Mouse (Mus musculus): ENCODE results near the gene Vgll4. TPM values are rescaled to one million over a fixed set of nuclear protein-coding genes. Genes with fewer than 3 reads are reported as not detected.

Gene Vgll4
- polyA plus RNA-seq, 1 experiment from 2014 or later, result 84.9 TPM

- Histone ChIP-seq H3K4me2 (replicated peaks; ENCODE audit: low read depth, low read length) (no peak overlapping the region), H3K36me3 (ENCODE audit: control insufficient read depth, insufficient read depth, low read length) (no peaks in the 10 kb centered on the region), H3K9ac (replicated peaks; ENCODE audit: low read depth, low read length) (no peak overlapping the region), H3K27ac (ENCODE audit: low read length) (no peak overlapping the region), H3K27me3 (ENCODE audit: control insufficient read depth, insufficient read depth, low read length) (no peaks in the 10 kb centered on the region), H3K4me3 (ENCODE audit: low read depth, low read length) (no peak overlapping the region), H3K9me3 (ENCODE audit: control insufficient read depth, low read depth, low read length) (no peaks in the 10 kb centered on the region), H3K4me1 (ENCODE audit: control insufficient read depth, insufficient read depth, low read length) (no peaks in the 10 kb centered on the region)
- WGBS, result 69% methylated on average over 10 of the region's 10 CpGs
- no peak for ATAC-seq (ENCODE audit: insufficient number of reproducible peaks, insufficient read depth, low FRiP score, low read depth)
Observed at GRCm38 (mm10) chr6:114961276-114962068, 8.3 kb downstream of the Vgll4 start.

GRCm38 (mm10) chr6:114959012-114959398 lies 10.8 kb downstream of the Vgll4 start:
- no peaks in the 10 kb centered on the region for H3K9me3 ChIP-seq (ENCODE audit: control insufficient read depth, low read depth, low read length)
- no peak overlapping the region for H3K27ac ChIP-seq (ENCODE audit: low read length)
- no peak overlapping the region for H3K4me2 ChIP-seq (replicated peaks; ENCODE audit: low read depth, low read length)
- H3K9ac ChIP-seq (replicated peaks; ENCODE audit: low read depth, low read length), result no peak overlapping the region
- H3K36me3 ChIP-seq (ENCODE audit: control insufficient read depth, insufficient read depth, low read length), result no peaks in the 10 kb centered on the region
- no peak overlapping the region for H3K4me3 ChIP-seq (ENCODE audit: low read depth, low read length)
- no peak for ATAC-seq (ENCODE audit: insufficient number of reproducible peaks, insufficient read depth, low FRiP score, low read depth)
- no peaks in the 10 kb centered on the region for H3K27me3 ChIP-seq (ENCODE audit: control insufficient read depth, insufficient read depth, low read length)
- WGBS, result 67% methylated on average over 6 of the region's 6 CpGs
- no peaks in the 10 kb centered on the region for H3K4me1 ChIP-seq (ENCODE audit: control insufficient read depth, insufficient read depth, low read length)

GRCm38 (mm10) chr6:114958249-114959011 lies 11.4 kb downstream of the Vgll4 start:
- Histone ChIP-seq H3K4me3 (ENCODE audit: low read depth, low read length) (no peak overlapping the region), H3K4me1 (ENCODE audit: control insufficient read depth, insufficient read depth, low read length) (no peaks in the 10 kb centered on the region), H3K27ac (ENCODE audit: low read length) (no peak overlapping the region), H3K4me2 (replicated peaks; ENCODE audit: low read depth, low read length) (no peak overlapping the region), H3K27me3 (ENCODE audit: control insufficient read depth, insufficient read depth, low read length) (no peaks in the 10 kb centered on the region), H3K36me3 (ENCODE audit: control insufficient read depth, insufficient read depth, low read length) (no peaks in the 10 kb centered on the region), H3K9me3 (ENCODE audit: control insufficient read depth, low read depth, low read length) (no peaks in the 10 kb centered on the region), H3K9ac (replicated peaks; ENCODE audit: low read depth, low read length) (no peak overlapping the region)
- WGBS, result 66% methylated on average over 10 of the region's 10 CpGs
- no peak for ATAC-seq (ENCODE audit: insufficient number of reproducible peaks, insufficient read depth, low FRiP score, low read depth)

DNA sequence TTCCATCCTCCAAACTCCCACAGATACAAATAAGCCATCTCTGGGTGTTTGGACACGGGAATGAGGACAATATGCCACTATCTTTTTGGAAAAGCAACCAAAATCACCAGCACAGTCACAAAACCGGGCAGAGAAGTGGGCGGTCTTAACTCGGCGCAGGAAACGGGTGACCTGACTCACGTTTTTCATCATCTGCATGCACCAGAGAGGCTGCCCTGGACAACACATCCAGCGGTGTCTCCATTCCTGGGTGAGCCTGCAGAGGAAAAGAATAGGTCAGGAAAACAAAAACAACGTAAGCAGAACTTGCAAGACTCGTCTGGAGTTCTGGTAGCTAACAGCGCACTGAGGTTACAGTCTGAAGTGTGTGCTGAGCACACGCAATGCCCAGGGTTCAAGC lies 12.0 kb downstream of the Vgll4 start:
- no peaks in the 10 kb centered on the region for H3K4me1 ChIP-seq (ENCODE audit: control insufficient read depth, insufficient read depth, low read length)
- WGBS, result 67% methylated on average over 12 of the region's 12 CpGs
- H3K4me3 ChIP-seq (ENCODE audit: low read depth, low read length), result no peak overlapping the region
- ATAC-seq (ENCODE audit: insufficient number of reproducible peaks, insufficient read depth, low FRiP score, low read depth), result no peak
- H3K9ac ChIP-seq (replicated peaks; ENCODE audit: low read depth, low read length), result no peak overlapping the region
- no peaks in the 10 kb centered on the region for H3K27me3 ChIP-seq (ENCODE audit: control insufficient read depth, insufficient read depth, low read length)
- H3K36me3 ChIP-seq (ENCODE audit: control insufficient read depth, insufficient read depth, low read length), result no peaks in the 10 kb centered on the region
- no peak overlapping the region for H3K4me2 ChIP-seq (replicated peaks; ENCODE audit: low read depth, low read length)
- no peak overlapping the region for H3K27ac ChIP-seq (ENCODE audit: low read length)
- H3K9me3 ChIP-seq (ENCODE audit: control insufficient read depth, low read depth, low read length), result no peaks in the 10 kb centered on the region

- H3K4me2 ChIP-seq (replicated peaks; ENCODE audit: low read depth, low read length), result no peak overlapping the region
- WGBS, result 82% methylated on average over 5 of the region's 5 CpGs
- no peaks in the 10 kb centered on the region for H3K9me3 ChIP-seq (ENCODE audit: control insufficient read depth, low read depth, low read length)
- no peak for ATAC-seq (ENCODE audit: insufficient number of reproducible peaks, insufficient read depth, low FRiP score, low read depth)
- no peak overlapping the region for H3K27ac ChIP-seq (ENCODE audit: low read length)
- no peak overlapping the region for H3K4me3 ChIP-seq (ENCODE audit: low read depth, low read length)
- no peaks in the 10 kb centered on the region for H3K36me3 ChIP-seq (ENCODE audit: control insufficient read depth, insufficient read depth, low read length)
- no peaks in the 10 kb centered on the region for H3K4me1 ChIP-seq (ENCODE audit: control insufficient read depth, insufficient read depth, low read length)
- H3K9ac ChIP-seq (replicated peaks; ENCODE audit: low read depth, low read length), result no peak overlapping the region
- no peaks in the 10 kb centered on the region for H3K27me3 ChIP-seq (ENCODE audit: control insufficient read depth, insufficient read depth, low read length)
Observed at GRCm38 (mm10) chr6:114954496-114954895, 15.3 kb downstream of the Vgll4 start.

DNA sequence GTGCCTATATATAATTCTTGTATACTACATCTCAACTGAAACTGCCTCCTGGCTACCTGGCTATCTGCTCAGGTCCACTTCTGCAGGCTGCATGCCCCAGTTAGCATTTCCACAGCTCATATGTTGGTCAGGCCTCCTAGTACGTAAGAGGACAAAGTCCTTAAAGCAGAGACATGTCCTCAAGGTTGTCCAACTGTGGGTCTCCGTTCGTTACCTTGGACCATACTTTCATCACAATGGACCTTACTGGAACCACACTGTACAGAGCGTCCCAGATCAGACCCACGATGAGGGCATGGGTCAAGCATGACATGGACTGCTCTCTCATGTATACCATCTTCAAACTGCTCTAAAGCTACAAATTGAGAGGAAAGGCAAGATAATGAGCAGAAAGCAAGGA lies 16.2 kb downstream of the Vgll4 start:
- H3K4me3 ChIP-seq (ENCODE audit: low read depth, low read length), result no peak overlapping the region
- no peak overlapping the region for H3K4me2 ChIP-seq (replicated peaks; ENCODE audit: low read depth, low read length)
- 86% methylated on average over 5 of the region's 5 CpGs for WGBS
- H3K9ac ChIP-seq (replicated peaks; ENCODE audit: low read depth, low read length), result no peak overlapping the region
- H3K27me3 ChIP-seq (ENCODE audit: control insufficient read depth, insufficient read depth, low read length), result no peaks in the 10 kb centered on the region
- no peaks in the 10 kb centered on the region for H3K36me3 ChIP-seq (ENCODE audit: control insufficient read depth, insufficient read depth, low read length)
- H3K9me3 ChIP-seq (ENCODE audit: control insufficient read depth, low read depth, low read length), result no peaks in the 10 kb centered on the region
- no peaks in the 10 kb centered on the region for H3K4me1 ChIP-seq (ENCODE audit: control insufficient read depth, insufficient read depth, low read length)
- no peak overlapping the region for H3K27ac ChIP-seq (ENCODE audit: low read length)
- no peak for ATAC-seq (ENCODE audit: insufficient number of reproducible peaks, insufficient read depth, low FRiP score, low read depth)

DNA sequence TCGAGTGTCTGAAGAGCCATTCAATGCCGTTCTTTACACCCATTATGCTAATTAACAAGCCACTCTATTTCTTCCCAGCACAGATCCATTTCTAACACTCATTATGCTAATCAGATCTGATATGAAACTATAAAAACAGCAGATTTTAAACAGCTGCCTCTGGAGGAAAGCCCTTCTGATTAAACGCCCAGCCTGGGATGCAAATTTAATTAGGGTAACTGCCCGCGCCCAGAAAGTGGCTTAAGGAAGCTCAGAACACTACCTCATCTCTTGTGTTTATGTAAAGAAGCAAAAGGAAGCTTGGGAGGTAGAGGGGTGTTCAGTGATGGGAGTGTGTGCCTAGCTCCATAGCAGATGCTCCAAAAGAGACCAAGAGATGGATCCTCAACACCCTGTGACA lies 17.4 kb downstream of the Vgll4 start:
- no peak overlapping the region for H3K9ac ChIP-seq (replicated peaks; ENCODE audit: low read depth, low read length)
- no peak overlapping the region for H3K4me3 ChIP-seq (ENCODE audit: low read depth, low read length)
- 74% methylated on average over 5 of the region's 5 CpGs for WGBS
- no peaks in the 10 kb centered on the region for H3K4me1 ChIP-seq (ENCODE audit: control insufficient read depth, insufficient read depth, low read length)
- H3K9me3 ChIP-seq (ENCODE audit: control insufficient read depth, low read depth, low read length), result no peaks in the 10 kb centered on the region
- H3K4me2 ChIP-seq (replicated peaks; ENCODE audit: low read depth, low read length), result no peak overlapping the region
- no peaks in the 10 kb centered on the region for H3K36me3 ChIP-seq (ENCODE audit: control insufficient read depth, insufficient read depth, low read length)
- no peaks in the 10 kb centered on the region for H3K27me3 ChIP-seq (ENCODE audit: control insufficient read depth, insufficient read depth, low read length)
- H3K27ac ChIP-seq (ENCODE audit: low read length), result no peak overlapping the region
- ATAC-seq (ENCODE audit: insufficient number of reproducible peaks, insufficient read depth, low FRiP score, low read depth), result no peak

- 85% methylated on average over 14 of the region's 14 CpGs for WGBS
- Histone ChIP-seq H3K4me3 (ENCODE audit: low read depth, low read length) (no peak overlapping the region), H3K36me3 (ENCODE audit: control insufficient read depth, insufficient read depth, low read length) (no peaks in the 10 kb centered on the region), H3K4me1 (ENCODE audit: control insufficient read depth, insufficient read depth, low read length) (no peaks in the 10 kb centered on the region), H3K4me2 (replicated peaks; ENCODE audit: low read depth, low read length) (no peak overlapping the region), H3K27ac (ENCODE audit: low read length) (no peak overlapping the region), H3K27me3 (ENCODE audit: control insufficient read depth, insufficient read depth, low read length) (no peaks in the 10 kb centered on the region), H3K9me3 (ENCODE audit: control insufficient read depth, low read depth, low read length) (no peaks in the 10 kb centered on the region), H3K9ac (replicated peaks; ENCODE audit: low read depth, low read length) (no peak overlapping the region)
- no peak for ATAC-seq (ENCODE audit: insufficient number of reproducible peaks, insufficient read depth, low FRiP score, low read depth)
Observed at GRCm38 (mm10) chr6:114944456-114945438, 25.0 kb downstream of the Vgll4 start.
